Mouse (Mus musculus) 3T3-L1 (cell line): ENCODE measurements around the gene Pdzd4.
A peak's percentile ranks its signal among the peaks of the same experiment; 100 is the strongest.

Source experiments
- DNase-seq: peaks from one replicate; pipeline ENCODE4 v3.0.0-alpha.2; 2015; ENCODE audit warnings: low read depth, low spot score

Gene Pdzd4

DNA sequence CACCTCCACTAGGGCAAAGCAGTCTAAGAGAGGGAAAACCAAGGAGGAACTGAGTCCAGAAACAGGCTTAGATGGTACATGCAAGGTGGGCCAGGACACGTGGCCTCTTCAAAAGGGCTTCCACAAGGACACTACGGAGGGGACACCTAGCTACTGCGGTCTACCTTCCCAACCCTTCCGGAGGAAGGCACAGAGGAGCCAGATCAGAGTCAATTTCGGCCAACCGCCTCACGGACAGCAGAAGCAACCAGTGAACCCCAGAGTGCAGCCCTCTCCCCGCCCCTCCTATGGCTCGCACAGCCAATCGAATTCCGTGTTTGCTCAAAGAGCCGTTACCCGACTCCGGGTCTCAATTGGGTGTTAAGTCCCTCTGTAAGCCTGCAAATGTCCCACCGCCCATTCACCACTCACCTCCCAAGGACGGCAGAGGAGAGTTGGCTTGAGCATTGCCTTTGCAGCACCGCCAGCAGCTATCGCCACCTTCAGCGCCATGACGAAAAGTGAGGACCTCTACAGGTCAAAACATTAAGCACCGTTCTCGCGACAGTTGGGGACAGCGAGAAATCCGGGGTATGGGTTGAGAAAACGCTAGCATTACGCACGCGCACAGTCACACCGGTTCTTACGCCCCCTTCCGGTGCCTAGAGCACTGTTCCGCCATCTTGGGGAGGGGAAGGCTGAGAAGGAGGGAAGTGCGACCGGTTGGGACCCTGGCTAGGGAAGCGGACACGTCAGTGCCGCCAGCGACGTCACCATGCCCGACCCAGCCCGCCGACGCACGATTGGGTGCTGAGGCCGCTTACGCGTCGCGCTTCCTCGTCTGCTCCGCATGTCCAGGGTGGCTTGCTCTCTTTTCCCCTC is 38.2 kb downstream of the Pdzd4 start, which contains the start of the genes Idh3g and Ssr4:
Gene Idh3g, minus strand, starts transcription at position 534 of the 861 bp plus-strand sequence.
Gene Ssr4, plus strand, starts transcription at position 665 of the 861 bp plus-strand sequence.
- peak; percentile 98 for DNase-seq

DNA sequence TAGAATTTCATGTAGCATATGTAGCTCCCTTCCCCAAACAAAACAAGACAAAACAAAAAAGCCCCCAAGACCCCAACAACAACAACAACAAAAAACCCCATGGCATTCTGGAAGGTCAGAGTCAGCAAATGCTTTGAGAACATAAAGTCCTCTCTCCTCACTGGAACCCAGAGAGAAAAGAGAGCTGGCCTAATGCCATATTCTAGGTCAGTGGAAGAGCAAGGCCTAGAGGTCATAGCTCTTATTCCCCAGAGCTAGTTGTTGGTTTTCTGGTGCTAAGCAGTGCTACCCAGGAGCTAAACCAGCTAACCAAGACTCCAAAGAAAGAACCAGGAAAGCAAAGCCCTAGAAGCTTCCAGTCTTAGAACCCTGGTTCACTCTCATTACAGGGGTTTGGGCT is 39.1 kb downstream of the Pdzd4 start:
- no peak for DNase-seq

DNA sequence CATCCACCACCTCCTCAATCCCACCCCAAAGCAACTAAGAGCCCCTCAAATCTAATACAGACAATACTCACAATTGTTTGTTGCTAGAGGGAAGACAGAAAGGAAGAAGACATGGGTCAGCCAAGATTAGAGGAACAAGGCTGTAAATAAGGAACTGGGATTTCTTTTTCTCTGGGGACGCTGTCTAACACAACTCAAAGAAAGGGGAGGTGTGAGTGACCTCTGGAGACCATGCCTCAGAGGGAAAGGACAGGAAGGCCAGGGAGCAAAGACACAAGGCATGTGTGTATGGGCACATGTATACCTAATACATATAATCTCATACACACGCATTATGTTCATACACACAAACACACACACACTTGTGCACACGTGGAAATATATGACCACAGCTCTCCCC is 42.5 kb downstream of the Pdzd4 start:
- no peak for DNase-seq

DNA sequence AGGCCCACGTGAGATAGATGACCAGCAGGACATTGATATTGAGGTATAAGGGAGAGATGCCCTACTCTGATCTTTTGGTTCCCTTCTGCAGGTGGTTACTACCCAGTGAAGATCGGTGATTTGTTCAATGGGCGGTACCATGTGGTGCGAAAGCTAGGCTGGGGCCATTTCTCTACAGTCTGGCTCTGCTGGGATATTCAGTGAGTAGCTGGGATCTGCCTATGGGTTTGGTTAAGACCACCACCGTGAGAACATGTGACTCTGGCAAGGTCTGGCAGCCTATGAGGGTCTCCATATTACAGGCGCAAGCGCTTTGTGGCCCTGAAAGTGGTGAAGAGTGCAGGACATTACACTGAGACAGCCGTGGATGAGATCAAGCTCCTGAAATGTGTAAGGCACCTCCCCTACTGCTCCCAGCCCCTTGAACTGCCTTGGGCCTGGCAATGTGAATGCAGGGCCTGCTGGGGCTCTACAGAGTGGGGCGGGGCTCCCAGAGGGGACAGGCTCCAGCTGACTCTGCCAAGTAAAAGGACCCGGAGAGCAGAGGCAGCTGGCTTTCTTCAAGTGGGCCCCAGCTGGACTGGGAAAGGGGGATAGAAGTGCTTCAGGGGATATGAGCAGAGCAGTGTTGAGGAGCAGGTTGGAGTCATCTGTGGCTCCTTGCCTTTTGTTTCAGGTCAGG is 49.8 kb downstream of the Pdzd4 start:
- DNase-seq, result no peak

DNA sequence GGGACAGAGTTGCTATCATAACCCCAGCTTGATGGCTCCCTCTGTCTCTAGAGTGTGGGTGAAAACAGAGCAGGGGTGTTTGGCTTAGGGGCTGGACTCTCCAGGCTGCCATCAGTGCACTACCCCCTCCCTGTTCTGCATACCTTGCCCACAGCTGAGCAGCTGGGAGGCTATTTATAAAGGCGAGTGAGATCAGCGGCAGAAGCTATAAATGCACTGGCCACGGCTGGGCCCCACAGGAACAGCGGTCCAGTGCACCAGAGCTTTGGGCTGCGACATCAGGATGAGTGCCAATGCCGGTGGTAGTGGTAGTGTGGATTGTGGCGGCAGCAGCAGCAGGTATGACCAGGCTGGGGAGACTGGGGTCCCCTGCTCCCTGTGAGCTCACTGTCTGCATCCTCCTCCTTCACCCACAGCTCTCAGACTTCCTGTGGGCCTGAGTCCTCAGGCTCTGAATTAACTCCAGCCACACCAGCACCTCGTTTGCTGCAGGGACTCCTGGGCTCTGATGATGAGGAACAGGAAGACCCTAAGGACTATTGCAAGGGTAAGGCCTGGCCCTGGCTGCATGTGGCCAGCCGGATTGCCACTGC is 50.5 kb downstream of the Pdzd4 start, which contains the start of gene Srpk3:
Gene Srpk3, plus strand, starts transcription at position 238 of the 593 bp plus-strand sequence.
- no peak for DNase-seq

DNA sequence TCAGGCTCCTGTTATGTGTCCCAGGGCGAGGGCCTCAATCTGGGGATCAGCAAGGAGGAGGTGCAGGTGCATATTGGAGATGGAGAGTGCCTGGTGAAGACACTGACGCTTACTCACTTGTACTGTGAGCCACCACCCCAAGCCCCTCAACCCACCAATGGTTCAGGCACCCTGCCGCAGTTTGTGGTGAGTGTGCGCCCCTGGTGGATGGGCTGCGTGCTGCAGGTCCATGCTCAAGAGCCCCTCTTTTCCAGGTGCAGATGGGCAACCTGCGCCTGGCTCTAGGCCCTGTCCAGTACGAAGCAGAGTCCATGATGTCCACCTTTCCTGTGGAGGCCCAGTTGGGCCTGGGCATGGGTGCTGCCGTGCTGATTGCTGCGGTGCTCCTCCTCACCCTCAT is 57.5 kb downstream of the Pdzd4 start:
- no peak for DNase-seq

GRCm38 (mm10) chrX:73765311-73765710 is 59.5 kb downstream of the Pdzd4 start:
- peak; percentile 37 for DNase-seq

DNA sequence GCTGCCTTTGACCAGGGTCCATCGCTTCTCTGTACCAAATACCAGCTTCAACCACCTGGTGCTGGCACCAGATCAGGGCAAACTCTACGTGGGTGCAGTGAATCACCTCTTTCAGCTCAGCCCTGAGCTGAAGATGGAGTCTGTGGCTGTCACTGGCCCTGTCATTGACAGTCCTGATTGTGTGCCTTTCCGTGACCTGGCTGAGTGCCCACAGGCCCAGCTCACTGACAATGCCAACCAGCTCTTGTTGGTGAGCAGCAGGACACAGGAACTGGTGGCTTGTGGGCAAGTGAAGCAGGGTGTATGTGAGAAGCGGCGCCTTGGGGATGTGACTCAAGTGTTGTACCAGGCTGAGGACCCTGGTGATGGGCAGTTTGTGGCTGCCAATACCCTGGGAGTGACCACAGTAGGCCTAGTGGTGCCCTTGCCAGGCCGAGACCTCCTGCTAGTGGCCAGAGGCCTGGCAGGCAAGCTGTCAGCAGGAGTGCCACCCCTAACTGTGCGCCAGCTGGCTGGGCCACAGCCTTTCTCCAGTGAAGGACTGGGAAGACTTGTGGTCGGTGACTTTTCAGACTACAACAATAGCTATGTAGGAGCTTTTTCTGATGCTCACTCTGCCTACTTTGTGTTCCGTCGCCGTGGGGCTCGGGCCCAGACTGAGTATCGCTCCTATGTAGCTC is 66.0 kb downstream of the Pdzd4 start:
- no peak for DNase-seq

DNA sequence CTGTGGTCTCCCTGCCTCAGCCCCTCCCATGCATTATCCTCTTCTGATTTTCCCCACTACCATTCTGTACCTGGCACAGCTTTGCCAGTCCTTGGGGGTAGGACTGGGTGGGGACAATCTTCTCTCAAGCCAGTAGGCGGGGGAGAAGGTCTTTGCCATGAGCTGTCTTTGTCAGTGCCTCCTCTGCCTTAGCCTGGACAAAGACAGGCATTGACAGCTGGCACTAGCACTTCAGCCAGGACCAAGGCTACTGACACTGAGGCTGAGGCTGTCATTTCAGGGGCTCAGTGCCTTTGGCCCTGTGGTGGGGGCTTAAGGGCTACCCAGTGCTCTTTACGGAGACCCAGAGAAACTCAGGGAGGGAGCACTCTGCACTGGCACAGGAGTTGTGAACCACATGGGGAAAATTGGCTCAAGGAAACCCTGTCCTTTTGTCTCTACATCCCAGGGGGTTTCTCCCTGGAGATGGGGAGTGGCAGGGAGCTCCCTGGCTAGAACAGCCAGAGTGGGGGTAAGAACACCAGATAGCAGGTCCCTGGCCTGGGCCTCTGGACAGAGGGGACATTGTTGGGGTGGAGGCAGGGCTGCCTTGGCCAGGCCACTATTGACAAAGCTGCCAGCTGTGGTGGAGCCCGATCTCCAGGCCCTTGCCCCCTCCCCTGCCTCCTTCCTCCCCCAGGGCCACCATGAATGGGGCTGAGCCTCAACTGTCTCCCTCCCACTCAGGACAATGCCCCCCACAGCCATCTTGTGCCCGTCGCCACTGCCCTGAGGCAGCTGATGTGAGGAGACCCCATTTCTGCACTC is 68.2 kb downstream of the Pdzd4 start, which contains the start of gene Plxnb3:
Gene Plxnb3, plus strand, starts transcription at position 757 of the 807 bp plus-strand sequence.
- DNase-seq, result no peak

GRCm38 (mm10) chrX:73748977-73749376 is 75.8 kb downstream of the Pdzd4 start:
- DNase-seq, result peak; percentile 20

GRCm38 (mm10) chrX:73744774-73745481 is 79.8 kb downstream of the Pdzd4 start:
- peak; percentile 28 for DNase-seq
